In the genomic region with DNA sequence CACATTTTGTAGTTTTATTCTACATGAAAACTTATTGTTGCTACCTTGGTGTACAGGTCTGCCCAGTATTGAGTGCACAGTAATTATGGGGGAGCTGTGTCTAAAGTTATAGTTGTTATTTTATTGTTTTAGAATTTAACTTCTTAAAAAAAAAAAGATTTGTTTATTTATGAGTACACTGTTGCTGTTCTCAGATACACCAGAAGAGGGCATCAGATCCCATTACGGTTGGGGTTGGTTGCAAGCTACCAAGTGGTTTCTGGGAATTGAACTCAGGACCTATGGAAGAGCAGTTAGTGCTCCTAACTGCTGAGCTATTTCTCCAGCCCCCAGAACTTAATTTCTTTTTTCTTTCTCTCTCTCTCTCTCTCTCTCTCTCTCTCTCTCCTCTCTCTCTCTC, we compare ENCODE assay signal across 10 mouse cellular contexts. TPM values are rescaled to one million over a fixed set of nuclear protein-coding genes. Genes with fewer than 3 reads are reported as not detected.
DNase-seq lines count a peak whose midpoint lies in the region; ATAC-seq and TF ChIP-seq lines count a peak whose summit lies in the region.
"Had no signal": no experiment of that assay in that cellular context is flagged by ENCODE, and none has a peak within 500 bp of the region (broad histone marks: within the 10 kb centered on the region; RNA-seq: fewer than 3 reads in every experiment).

No protein-coding gene starts in this region.

- no peak for TF ChIP-seq POLR2A in kidney, adult 2 months (IDR thresholded peaks at IDR 0.05; ENCODE audit: low read depth, low read length)

- peak; percentile 43 for DNase-seq in kidney, adult 2 months
- peak; percentile 44 for DNase-seq in thymus, postnatal 14 days
- no peak for DNase-seq in thymus, postnatal 25 days
- peak; percentile 49 for DNase-seq in ZHBTc4 (ENCODE audit: low read depth, low spot score)
- no peak for DNase-seq in spleen, postnatal 14 days (ENCODE audit: low spot score in 2 of 2)
- DNase-seq in cerebellum, postnatal 36 days, result no peak
- DNase-seq: cerebellum, adult 11-12 months had no signal

- no peaks in the 10 kb centered on the region for H3K27me3 ChIP-seq in kidney, adult 2 months (replicated peaks; ENCODE audit: control insufficient read depth, insufficient read depth, low read length)
- no peaks in the 10 kb centered on the region for H3K27me3 ChIP-seq in kidney, embryonic 15.5 days
- H3K27me3 ChIP-seq: neural tube, embryonic 13.5 days had no signal

- H3K4me2 ChIP-seq in kidney, embryonic 15.5 days, result no peak overlapping the region
- H3K4me2 ChIP-seq: neural tube, embryonic 13.5 days had no signal

- H3K9me3 ChIP-seq in kidney, embryonic 15.5 days (replicated peaks), result no peaks in the 10 kb centered on the region
- H3K9me3 ChIP-seq: neural tube, embryonic 13.5 days had no signal

- no peaks in the 10 kb centered on the region; the same call in 1 of the 2 replicates for H3K4me1 ChIP-seq in kidney, adult 2 months (ENCODE audit: control insufficient read depth, insufficient read depth, low read length)
- H3K4me1 ChIP-seq in kidney, embryonic 15.5 days, result peaks cover 20% of the 10 kb centered on the region

- 44% methylated on average over 1 of the region's 1 CpGs for WGBS in kidney, adult 2 months
- 74% methylated on average over 1 of the region's 1 CpGs for WGBS in kidney, embryonic 15.5 days

- no peak overlapping the region for H3K9ac ChIP-seq in kidney, embryonic 15.5 days
- H3K9ac ChIP-seq: neural tube, embryonic 13.5 days had no signal

- ATAC-seq in kidney, embryonic 15.5 days (replicated peaks; ENCODE audit: low FRiP score), result no peak
- ATAC-seq in cerebellum, adult (ENCODE audit: insufficient number of reproducible peaks, low FRiP score, low TSS enrichment), result no peak

- H3K36me3 ChIP-seq in kidney, adult 2 months (ENCODE audit: control insufficient read depth, insufficient read depth, low read length), result no peaks in the 10 kb centered on the region
- H3K36me3 ChIP-seq in kidney, embryonic 15.5 days, result peaks cover 7% of the 10 kb centered on the region; the same call in 1 of the 2 replicates

- no peak overlapping the region for H3K4me3 ChIP-seq in kidney, adult 2 months (ENCODE audit: insufficient read depth, low read depth, low read length)
- H3K4me3 ChIP-seq in kidney, embryonic 15.5 days (replicated peaks), result no peak overlapping the region
- H3K4me3 ChIP-seq: neural tube, embryonic 13.5 days had no signal

- H3K27ac ChIP-seq in kidney, adult 2 months (ENCODE audit: insufficient read depth, low read depth, low read length), result no peak overlapping the region
- H3K27ac ChIP-seq in kidney, embryonic 15.5 days, result no peak overlapping the region
- H3K27ac ChIP-seq: neural tube, embryonic 13.5 days had no signal

- TF ChIP-seq CTCF in kidney, adult 2 months (conservative IDR thresholded peaks at IDR 0.05; ENCODE audit: insufficient read depth, insufficient read length, low read depth, low read length), result 0 out of 2 replicates have a peak, but pooled peaks have one; percentile 13

RNA-seq across cellular contexts. Expression of gene Tsc22d1, which starts 59.4 kb away (rescaled TPM):
- 137 and 153 TPM in 2 replicates for polyA plus RNA-seq in kidney, adult 2 months (2012; rRNA removed)
- polyA plus RNA-seq in kidney, embryonic 15.5 days (2015; fragmentation: Nextera tagmentation; extraction: Ambion mirVana), result 721 and 908 TPM in 2 replicates

Comparison
In these comparisons a context has a peak if more than half of its experiments do, and no peak if none do; other contexts are left out.
1. DNase-seq: peak in kidney, adult 2 months (single experiment), thymus, postnatal 14 days (single experiment) and ZHBTc4 (single experiment); none in thymus, postnatal 25 days (single experiment), spleen, postnatal 14 days (0 of 2) and cerebellum, postnatal 36 days (0 of 2).